Mouse (Mus musculus): Measurements from ENCODE around the gene E430018J23Rik. TPM values are rescaled to one million over a fixed set of nuclear protein-coding genes. Genes with fewer than 3 reads are reported as not detected.
"Not testable (repeated sequence)": the region's sequence is repeated elsewhere in the genome, so short reads cannot be mapped to it uniquely, and the experiment has no call there.

The E430018J23Rik gene
- total RNA-seq, 2 experiments from 2014 or later = 7.5 to 8.0 TPM

GRCm38 (mm10) chr7:127400355-127400754, 6.9 kb upstream of the E430018J23Rik start:
- Histone ChIP-seq H3K27ac (no peak overlapping the region), H3K4me3 (no peak overlapping the region)
- TF ChIP-seq CTCF (conservative IDR thresholded peaks at IDR 0.05) = no peak
- no peak for DNase-seq (ENCODE audit: low spot score in 2 of 2)

- Histone ChIP-seq H3K27ac (peak overlapping the region; percentile 96), H3K4me3 (peak overlapping the region; percentile 99)
- no peak for TF ChIP-seq CTCF (conservative IDR thresholded peaks at IDR 0.05)
- DNase-seq (ENCODE audit: low spot score in 2 of 2) = no peak
These were observed 510 bp upstream of the E430018J23Rik start for GRCm38 (mm10) chr7:127393944-127394333.

- TF ChIP-seq CTCF (conservative IDR thresholded peaks at IDR 0.05) = no peak
- DNase-seq (ENCODE audit: low spot score in 2 of 2) = no peak
- Histone ChIP-seq H3K27ac (no peak overlapping the region), H3K4me3 (peak overlapping the region; percentile 99)
These were observed 1.1 kb downstream of the E430018J23Rik start for GRCm38 (mm10) chr7:127392251-127392824.

GRCm38 (mm10) chr7:127391538-127391937, 1.9 kb downstream of the E430018J23Rik start:
- Histone ChIP-seq H3K27ac (no peak overlapping the region), H3K4me3 (no peak overlapping the region)
- no peak for TF ChIP-seq CTCF (conservative IDR thresholded peaks at IDR 0.05)
- no peak for DNase-seq (ENCODE audit: low spot score in 2 of 2)

GRCm38 (mm10) chr7:127390306-127390705, 3.1 kb downstream of the E430018J23Rik start:
- DNase-seq (ENCODE audit: low spot score in 2 of 2) = no peak
- Histone ChIP-seq H3K27ac (no peak overlapping the region), H3K4me3 (no peak overlapping the region)
- no peak for TF ChIP-seq CTCF (conservative IDR thresholded peaks at IDR 0.05)

GRCm38 (mm10) chr7:127388201-127388600, 5.2 kb downstream of the E430018J23Rik start:
- H3K4me3 ChIP-seq; H3K27ac ChIP-seq; DNase-seq (ENCODE audit: low spot score in 2 of 2): not testable (repeated sequence)

- TF ChIP-seq CTCF (conservative IDR thresholded peaks at IDR 0.05) = no peak
- Histone ChIP-seq H3K27ac (peak within 1 kb of the TSS; percentile 64), H3K4me3 (peak within 1 kb of the TSS; percentile 73)
- peak; percentile 88 to 90 for DNase-seq (ENCODE audit: low spot score in 2 of 2)
These were observed 6.6 kb downstream of the E430018J23Rik start, which contains the start of gene 9130019O22Rik for GRCm38 (mm10) chr7:127386641-127387392. Gene 9130019O22Rik (minus strand): TSS chr7:127387166.

GRCm38 (mm10) chr7:127385560-127385959, 7.9 kb downstream of the E430018J23Rik start:
- not testable (repeated sequence) for H3K4me3 ChIP-seq; DNase-seq (ENCODE audit: low spot score in 2 of 2); H3K27ac ChIP-seq

GRCm38 (mm10) chr7:127378310-127378921, 15.0 kb downstream of the E430018J23Rik start:
- TF ChIP-seq CTCF (conservative IDR thresholded peaks at IDR 0.05) = no peak
- no peak for DNase-seq (ENCODE audit: low spot score in 2 of 2)
- Histone ChIP-seq H3K27ac (no peak overlapping the region), H3K4me3 (no peak overlapping the region)

- peak; percentile 76 for TF ChIP-seq CTCF (conservative IDR thresholded peaks at IDR 0.05)
- H3K27ac ChIP-seq = peak within 1 kb of the TSS; percentile 88
- DNase-seq (ENCODE audit: low spot score in 2 of 2) = peak; percentile 92
- H3K4me3 ChIP-seq = peak within 1 kb of the TSS; percentile 85
These were observed 17.9 kb downstream of the E430018J23Rik start, which contains the start of gene Zfp747 for GRCm38 (mm10) chr7:127375271-127376245. Gene Zfp747 (minus strand): TSS chr7:127376050.

- DNase-seq (ENCODE audit: low spot score in 2 of 2); H3K4me3 ChIP-seq; H3K27ac ChIP-seq: not testable (repeated sequence)
- peak; percentile 36 for TF ChIP-seq CTCF (conservative IDR thresholded peaks at IDR 0.05)
These were observed 21.6 kb downstream of the E430018J23Rik start for GRCm38 (mm10) chr7:127371870-127372269.

GRCm38 (mm10) chr7:127371213-127371612, 22.2 kb downstream of the E430018J23Rik start:
- no peak for DNase-seq (ENCODE audit: low spot score in 2 of 2)
- Histone ChIP-seq H3K4me3 (no peak overlapping the region), H3K27ac (no peak overlapping the region)
- TF ChIP-seq CTCF (conservative IDR thresholded peaks at IDR 0.05) = no peak
